In genomic region chr12:52719232-52719631, GRCm38 (mm10) we compare ENCODE assay signal across 26 mouse cellular contexts. TPM values are rescaled to one million over a fixed set of nuclear protein-coding genes. Genes with fewer than 3 reads are reported as not detected.
DNase-seq lines count a peak whose midpoint lies in the region; ATAC-seq and TF ChIP-seq lines count a peak whose summit lies in the region.
"Had no signal": no experiment of that assay in that cellular context is flagged by ENCODE, and none has a peak within 500 bp of the region (broad histone marks: within the 10 kb centered on the region; RNA-seq: fewer than 3 reads in every experiment).

No protein-coding gene starts in this region.

- peaks cover 4% of the 10 kb centered on the region; the same call in 1 of the 2 replicates for H3K36me3 ChIP-seq in forebrain, postnatal 0 days (ENCODE audit: insufficient read depth)
- H3K36me3 ChIP-seq: embryonic facial prominence, embryonic 13.5 days; embryonic facial prominence, embryonic 15.5 days; forebrain, embryonic 10.5 days; forebrain, embryonic 12.5 days; G1E had no signal

- no peaks in the 10 kb centered on the region for H3K27me3 ChIP-seq in forebrain, postnatal 0 days (ENCODE audit: insufficient read depth, low read length)
- H3K27me3 ChIP-seq: CH12.LX; embryonic facial prominence, embryonic 13.5 days; embryonic facial prominence, embryonic 15.5 days; forebrain, embryonic 12.5 days; Patski had no signal

- H3K4me1 ChIP-seq in cortical plate, adult 2 months (ENCODE audit: control insufficient read depth, insufficient read depth, low read length), result peaks cover 5% of the 10 kb centered on the region; the same call in 1 of the 2 replicates
- H3K4me1 ChIP-seq in forebrain, postnatal 0 days (ENCODE audit: insufficient read depth), result no peaks in the 10 kb centered on the region
- H3K4me1 ChIP-seq: embryonic facial prominence, embryonic 13.5 days; embryonic facial prominence, embryonic 15.5 days; forebrain, embryonic 10.5 days; forebrain, embryonic 12.5 days had no signal

- 91% methylated on average over 9 of the region's 9 CpGs for WGBS in forebrain, postnatal 0 days

- ATAC-seq in frontal cortex, adult (ENCODE audit: low TSS enrichment), result peak; percentile 80
- no peak for ATAC-seq in forebrain, postnatal 0 days
- ATAC-seq: CD4-positive, CD25-positive, alpha-beta regulatory T cell, adult 4 months; forebrain, embryonic 14.5 days; forebrain, embryonic 16.5 days; Patski had no signal

- no peak for TF ChIP-seq POLR2A in cortical plate, adult 2 months (IDR thresholded peaks at IDR 0.05; ENCODE audit: extremely low read depth, insufficient read depth, low read length)

- H3K9me3 ChIP-seq in forebrain, postnatal 0 days (ENCODE audit: low read length), result no peaks in the 10 kb centered on the region
- H3K9me3 ChIP-seq: embryonic facial prominence, embryonic 13.5 days; embryonic facial prominence, embryonic 15.5 days; forebrain, embryonic 10.5 days; forebrain, embryonic 12.5 days had no signal

- no peak overlapping the region for H3K9ac ChIP-seq in forebrain, postnatal 0 days
- H3K9ac ChIP-seq: embryonic facial prominence, embryonic 13.5 days; embryonic facial prominence, embryonic 15.5 days; forebrain, embryonic 12.5 days had no signal

- no peak for TF ChIP-seq CTCF in cortical plate, adult 2 months (IDR thresholded peaks at IDR 0.05; ENCODE audit: extremely low read depth, insufficient read depth, low read length)
- no peak for TF ChIP-seq CTCF in forebrain, postnatal 0 days (IDR thresholded peaks at IDR 0.05; ENCODE audit: low read depth)

- DNase-seq in frontal cortex, postnatal 14 days (ENCODE audit: low spot score in 2 of 2), result no peak
- DNase-seq in ZHBTc4 (ENCODE audit: low read depth, low spot score), result peak; percentile 16
- DNase-seq in forebrain, postnatal 0 days, result no peak
- DNase-seq: adrenal gland, adult 2 months; adrenal gland, postnatal 10 days; adrenal gland, postnatal 25 days; B cell, adult 2 months; cerebellum, adult 11-12 months; cerebellum, adult 2 months; cerebellum, adult 9-10 months; cerebellum, postnatal 10 days; cerebellum, postnatal 25 days; embryo, embryonic 11 days had no signal

- no peak overlapping the region for H3K4me2 ChIP-seq in forebrain, postnatal 0 days (ENCODE audit: low read depth)
- H3K4me2 ChIP-seq: embryonic facial prominence, embryonic 13.5 days; embryonic facial prominence, embryonic 15.5 days; forebrain, embryonic 12.5 days had no signal

- H3K27ac ChIP-seq in cortical plate, adult 2 months (ENCODE audit: insufficient read depth, low read length), result peak overlapping the region; percentile 6; the same call in 1 of the 2 replicates
- H3K27ac ChIP-seq in forebrain, postnatal 0 days (ENCODE audit: low read depth, low read length), result no peak overlapping the region
- H3K27ac ChIP-seq: embryonic facial prominence, embryonic 13.5 days; embryonic facial prominence, embryonic 15.5 days; forebrain, embryonic 10.5 days; forebrain, embryonic 12.5 days had no signal

- H3K4me3 ChIP-seq in cortical plate, adult 2 months (ENCODE audit: insufficient read depth, low read length), result no peak overlapping the region
- H3K4me3 ChIP-seq in forebrain, postnatal 0 days (ENCODE audit: low read depth, low read length), result no peak overlapping the region
- H3K4me3 ChIP-seq: embryonic facial prominence, embryonic 13.5 days; embryonic facial prominence, embryonic 15.5 days; erythroblast, embryonic 14.5 days; forebrain, embryonic 10.5 days; forebrain, embryonic 12.5 days had no signal

RNA-seq across cellular contexts. Expression of gene Akap6, which starts 20.0 kb away (rescaled TPM):
- 34.6 and 35.8 TPM in 2 replicates for polyA plus RNA-seq in cortical plate, adult 2 months (2012; rRNA removed)
- 58.9 and 68.9 TPM in 2 replicates for total RNA-seq in forebrain, postnatal 0 days (2014; rRNA removed)
- 7.2 and 14.4 TPM in 2 replicates for polyA plus RNA-seq in forebrain, postnatal 0 days (2015; fragmentation: Nextera tagmentation; extraction: Ambion mirVana)
- polyA plus RNA-seq: erythroblast, embryonic 14.5 days; G1E had no signal
